Mouse (Mus musculus) CD4-positive, CD25-positive, alpha-beta regulatory T cell (primary cell): ENCODE data around the gene Efna4. TPM values are rescaled to one million over a fixed set of nuclear protein-coding genes. Genes with fewer than 3 reads are reported as not detected.

Experiments used
- polyA plus RNA-seq: library from polyadenylated mRNA; unstranded; fragments of 100-300 nt; shearing (Covaris generic); gene quantifications from one replicate; pipeline ENCODE4 v1.2.1, GENCODE M21; 2017

Efna4 gene
- 0.55 TPM for polyA plus RNA-seq

DNA sequence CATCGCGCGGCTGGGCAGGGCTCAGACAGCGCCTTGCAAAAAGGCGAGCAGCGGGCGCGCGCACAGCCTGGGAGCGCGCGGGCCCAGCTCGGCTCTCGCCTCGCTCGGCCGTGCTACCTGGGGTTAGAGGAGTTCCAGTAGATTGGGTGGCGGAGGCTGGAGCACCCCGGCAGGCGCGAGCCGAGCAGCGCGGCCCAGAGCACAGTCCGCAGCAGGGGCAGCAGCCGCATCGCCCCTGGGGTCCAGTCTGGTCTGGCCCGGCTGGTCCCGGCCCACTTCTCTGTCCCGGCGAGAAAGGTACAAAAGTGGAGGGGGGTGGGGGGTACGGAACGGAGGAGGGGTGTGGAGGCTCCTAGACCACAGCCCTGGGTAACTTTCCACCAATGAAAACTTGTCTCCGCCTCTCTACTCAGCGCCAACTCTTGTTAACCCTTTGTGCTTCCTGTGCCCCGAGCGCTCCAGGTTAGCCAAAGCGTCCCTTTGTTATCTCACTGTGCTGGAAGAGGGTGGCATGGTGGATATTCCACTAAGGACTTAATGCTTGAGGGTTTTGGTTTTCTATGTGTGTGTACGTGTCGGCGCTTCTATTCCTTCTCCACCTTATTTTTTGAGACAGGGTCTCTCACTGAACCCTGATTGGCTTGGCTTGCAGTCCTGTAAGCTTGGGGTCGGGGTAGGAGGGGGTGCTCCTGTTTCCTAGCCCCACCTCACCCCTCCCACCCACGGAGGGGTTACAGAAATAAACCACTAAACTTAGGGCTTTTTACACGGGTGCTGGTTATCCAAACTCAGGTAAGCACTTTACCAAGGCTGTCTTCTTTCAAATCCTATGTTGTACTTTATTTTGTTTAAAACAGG, at the start of gene Efna4:
TSS of gene Efna4 (minus strand) at position 308 of the 858 bp plus-strand sequence.

DNA sequence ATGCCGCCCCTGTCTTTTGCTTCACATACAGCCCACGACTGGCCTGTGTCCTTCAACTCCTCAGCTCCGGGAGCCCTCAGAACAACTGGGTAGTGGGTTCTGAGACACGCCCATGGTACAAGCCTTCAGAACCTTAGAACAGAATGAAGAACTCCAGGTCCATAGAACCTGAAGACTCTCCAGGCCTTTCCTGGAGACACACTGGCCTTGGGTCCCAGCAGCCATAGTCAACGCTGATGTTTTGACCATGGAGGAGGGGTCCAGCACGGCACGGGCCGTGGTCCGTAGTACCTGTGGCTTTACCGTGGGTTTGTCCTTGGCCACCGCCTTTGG, 27.3 kb upstream of the Efna4 start, which contains the start of gene Dcst1:
TSS of gene Dcst1 (minus strand) at position 101 of the 333 bp plus-strand sequence.

DNA sequence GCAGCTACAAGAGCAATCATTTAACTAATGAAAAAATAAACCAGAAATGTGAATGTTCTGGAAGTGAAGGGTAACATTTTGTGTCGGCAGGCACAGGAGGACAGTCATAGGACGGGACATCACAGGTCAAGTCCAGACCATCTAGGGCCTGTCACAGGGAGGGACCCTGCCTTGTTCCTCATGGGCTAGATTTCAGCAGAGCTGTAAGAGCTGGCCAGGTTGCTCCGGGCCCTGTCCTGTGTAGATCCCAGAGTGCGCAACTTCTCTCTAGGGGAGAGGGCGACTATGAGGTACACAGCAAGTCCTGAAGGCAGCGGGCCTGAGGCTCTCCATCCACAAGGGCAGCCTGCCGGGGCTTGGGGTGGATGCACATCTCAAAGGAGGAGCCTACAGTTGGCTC, 23.8 kb upstream of the Efna4 start, which contains the start of gene Dcst2:
TSS of gene Dcst2 (plus strand) at position 301 of the 400 bp plus-strand sequence.

DNA sequence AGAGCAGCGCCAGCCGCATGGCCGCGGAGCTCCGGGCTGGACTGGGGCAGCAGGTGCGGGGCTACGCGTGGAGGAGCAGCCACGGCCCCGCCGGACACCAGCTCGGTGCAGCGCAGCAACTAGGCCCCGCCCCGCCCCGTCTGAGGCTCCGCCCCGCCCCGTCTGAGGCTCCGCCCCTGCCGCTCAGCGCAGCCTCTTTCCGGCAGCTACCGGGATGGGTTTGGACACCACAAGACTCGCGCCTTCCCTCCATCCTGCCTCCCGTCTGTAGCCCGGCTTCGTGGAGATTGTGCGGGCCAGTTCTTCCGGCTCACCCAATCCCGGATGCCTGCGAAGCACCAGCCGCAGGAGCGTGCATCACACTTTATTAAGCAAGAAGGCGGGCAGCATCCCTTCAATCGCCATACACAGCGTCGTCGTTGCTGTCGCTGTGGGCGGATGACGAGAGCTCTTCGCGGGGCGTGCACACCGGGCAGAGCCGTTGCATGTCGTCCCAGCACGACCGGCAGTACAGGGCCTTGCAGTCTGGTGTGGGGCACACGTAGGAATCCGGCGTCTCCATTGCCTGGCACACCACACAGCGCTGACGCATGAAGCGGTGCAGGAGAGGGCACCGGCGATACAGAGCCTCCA, 12.2 kb upstream of the Efna4 start, which contains the start of gene Adam15:
TSS of gene Adam15 (minus strand) at position 128 of the 633 bp plus-strand sequence.

DNA sequence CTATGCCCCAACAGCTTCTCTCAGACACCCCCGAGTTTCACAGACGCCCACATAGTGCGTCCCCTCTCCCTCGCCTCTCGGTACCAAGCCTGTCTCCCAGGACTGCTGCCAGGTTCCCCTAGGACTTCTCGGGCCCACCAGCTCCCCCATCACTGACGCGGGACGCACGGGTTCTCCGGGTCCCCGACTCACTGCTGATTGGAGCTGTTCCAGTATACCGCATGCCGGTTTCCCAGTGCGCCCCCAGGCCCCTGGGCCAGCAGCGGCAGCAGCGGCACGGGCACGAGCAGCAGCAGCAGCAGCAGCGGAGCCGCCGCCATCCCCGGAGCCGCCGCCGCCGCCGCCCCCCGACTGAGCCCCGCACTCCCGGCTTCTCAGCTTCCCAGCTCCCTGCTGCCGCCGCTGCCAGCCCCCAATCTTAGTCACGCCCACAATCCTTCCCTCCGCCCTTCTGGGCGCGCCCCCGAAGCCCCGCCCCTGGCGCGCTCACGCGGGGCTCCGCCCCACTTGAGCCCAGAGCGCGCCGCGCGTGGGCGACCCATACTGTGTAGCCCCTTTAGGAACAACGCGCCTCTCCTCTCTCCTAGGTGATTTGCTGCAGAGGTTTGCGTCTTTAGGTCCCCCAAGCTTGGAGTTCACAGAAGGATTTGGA, 15.2 kb downstream of the Efna4 start, which contains the start of gene Efna3:
TSS of gene Efna3 (minus strand) at position 452 of the 652 bp plus-strand sequence.

Other genes starting within 250 kb of the Efna4 start
- 40.5 TPM for gene Rusc1, start 244.7 kb downstream of the Efna4 start, polyA plus RNA-seq
- not detected for gene Gm43738, start 236.9 kb downstream of the Efna4 start, polyA plus RNA-seq
- gene Fdps, start 236.1 kb downstream of the Efna4 start, polyA plus RNA-seq, result 75.6 TPM
- gene Pklr, start 201.9 kb downstream of the Efna4 start, polyA plus RNA-seq, result not detected
- gene Hcn3, start 177.8 kb downstream of the Efna4 start, polyA plus RNA-seq, result 2.4 TPM
- 111 TPM for gene Clk2, start 173.2 kb downstream of the Efna4 start, polyA plus RNA-seq
- gene Scamp3, start 160.6 kb downstream of the Efna4 start, polyA plus RNA-seq, result 268 TPM
- gene Fam189b, start 154.9 kb downstream of the Efna4 start, polyA plus RNA-seq, result 236 TPM
- gene Gba, start 135.1 kb downstream of the Efna4 start, polyA plus RNA-seq, result 119 TPM
- 2.0 TPM for gene Thbs3, start 122.8 kb downstream of the Efna4 start, polyA plus RNA-seq
- 132 TPM for gene Mtx1, start 110.9 kb downstream of the Efna4 start, polyA plus RNA-seq
- 1.1 TPM for gene Muc1, start 109.0 kb downstream of the Efna4 start, polyA plus RNA-seq
- gene Krtcap2, start 92.1 kb downstream of the Efna4 start, polyA plus RNA-seq, result 217 TPM
- gene Trim46, start 91.7 kb downstream of the Efna4 start, polyA plus RNA-seq, result 3.1 TPM
- gene Dpm3, start 78.7 kb downstream of the Efna4 start, polyA plus RNA-seq, result 98.5 TPM
- gene Slc50a1, start 67.5 kb downstream of the Efna4 start, polyA plus RNA-seq, result 270 TPM
- gene Efna1, start 56.9 kb downstream of the Efna4 start, polyA plus RNA-seq, result not detected
- gene Efna3, start 15.1 kb downstream of the Efna4 start, polyA plus RNA-seq, result not detected
- gene Adam15, start 12.0 kb upstream of the Efna4 start, polyA plus RNA-seq, result 18.3 TPM
- gene Dcst2, start 23.9 kb upstream of the Efna4 start, polyA plus RNA-seq, result 0.36 TPM
- gene Dcst1, start 27.2 kb upstream of the Efna4 start, polyA plus RNA-seq, result 0.45 TPM
- 53.9 TPM for gene Zbtb7b, start 56.7 kb upstream of the Efna4 start, polyA plus RNA-seq
- gene Lenep, start 64.8 kb upstream of the Efna4 start, polyA plus RNA-seq, result not detected
- 54.2 TPM for gene Flad1, start 73.8 kb upstream of the Efna4 start, polyA plus RNA-seq
- gene Cks1b, start 80.4 kb upstream of the Efna4 start, polyA plus RNA-seq, result 20.0 TPM
- gene Shc1, start 80.4 kb upstream of the Efna4 start, polyA plus RNA-seq, result 76.8 TPM
- 69.6 TPM for gene Pygo2, start 92.2 kb upstream of the Efna4 start, polyA plus RNA-seq
- gene Pbxip1, start 98.7 kb upstream of the Efna4 start, polyA plus RNA-seq, result 110 TPM
- 16.8 TPM for gene Pmvk, start 116.5 kb upstream of the Efna4 start, polyA plus RNA-seq
- not detected for gene Kcnn3, start 182.1 kb upstream of the Efna4 start, polyA plus RNA-seq